Mouse (Mus musculus) liver, adult 2 months (tissue): ENCODE measurements at regions not wholly inside any gene's neighbourhood (a gene's known extent, or its start where the extent isn't known, plus 50 kb on each side); places are given as distances from the start of the nearest gene placed in this dataset.

ENCODE experiments used
- DNase-seq: peaks from one replicate; pipeline ENCODE4 v3.0.0-alpha.2; 2011; ENCODE audit warnings: low read depth, low spot score; ENCODE audit errors: extremely low read depth
- H3K27ac ChIP-seq: fragments of 200-500 bp; replicated peaks from 2 replicates; pipeline ENCODE4 v1.5.1; 2012; ENCODE audit warnings: low read depth, mild to moderate bottlenecking, control low read depth, inconsistent platforms, low read length; ENCODE audit not compliant: insufficient read depth
- H3K27me3 ChIP-seq: fragments of 200-500 bp; 2 replicates; pipeline ENCODE4 v1.6.1; 2012; ENCODE audit warnings: mild to moderate bottlenecking, moderate library complexity, low read length, inconsistent platforms; ENCODE audit not compliant: control insufficient read depth, insufficient read depth
- H3K36me3 ChIP-seq: fragments of 200-500 bp; 2 replicates; pipeline ENCODE4 v1.6.1; 2012; ENCODE audit warnings: low read length, inconsistent platforms; ENCODE audit not compliant: control insufficient read depth, insufficient read depth
- H3K4me1 ChIP-seq: fragments of 200-500 bp; 2 replicates; pipeline ENCODE4 v1.6.1; 2011; ENCODE audit warnings: low read length; ENCODE audit not compliant: control insufficient read depth, insufficient read depth
- H3K4me3 ChIP-seq: fragments of 200-500 bp; 2 replicates; pipeline ENCODE4 v1.5.1; 2011; ENCODE audit warnings: low read depth, mild to moderate bottlenecking, control low read depth, low read length, moderate library complexity; ENCODE audit not compliant: insufficient read depth
- H3K79me2 ChIP-seq: fragments of 200-500 bp; 2 replicates; pipeline ENCODE4 v1.6.1; 2012; ENCODE audit warnings: inconsistent platforms, mild to moderate bottlenecking, low read length, moderate library complexity; ENCODE audit not compliant: control insufficient read depth, insufficient read depth
- H3K9ac ChIP-seq: fragments of 200-500 bp; 2 replicates; pipeline ENCODE4 v1.6.1; 2012; ENCODE audit warnings: low read depth, mild to moderate bottlenecking, control low read depth, inconsistent platforms, low read length
- CTCF ChIP-seq: fragments of 200-500 bp; IDR thresholded peaks from 2 replicates; pipeline ENCODE4 v1.5.1; 2011; ENCODE audit warnings: low read depth, low read length, control low read depth
- POLR2A ChIP-seq: fragments of 200-500 bp; IDR thresholded peaks from 2 replicates; pipeline ENCODE4 v1.6.1; 2011; ENCODE audit warnings: low read length, control low read depth; ENCODE audit not compliant: insufficient read depth; ENCODE audit errors: extremely low read depth
- WGBS: fragments of 180-500 bp; shearing (Covaris S2); methylation state at CpG from one replicate; pipeline ENCODE4 v1.1.7; 2018; 5-methylcytosine and 5-hydroxymethylcytosine counted together

DNA sequence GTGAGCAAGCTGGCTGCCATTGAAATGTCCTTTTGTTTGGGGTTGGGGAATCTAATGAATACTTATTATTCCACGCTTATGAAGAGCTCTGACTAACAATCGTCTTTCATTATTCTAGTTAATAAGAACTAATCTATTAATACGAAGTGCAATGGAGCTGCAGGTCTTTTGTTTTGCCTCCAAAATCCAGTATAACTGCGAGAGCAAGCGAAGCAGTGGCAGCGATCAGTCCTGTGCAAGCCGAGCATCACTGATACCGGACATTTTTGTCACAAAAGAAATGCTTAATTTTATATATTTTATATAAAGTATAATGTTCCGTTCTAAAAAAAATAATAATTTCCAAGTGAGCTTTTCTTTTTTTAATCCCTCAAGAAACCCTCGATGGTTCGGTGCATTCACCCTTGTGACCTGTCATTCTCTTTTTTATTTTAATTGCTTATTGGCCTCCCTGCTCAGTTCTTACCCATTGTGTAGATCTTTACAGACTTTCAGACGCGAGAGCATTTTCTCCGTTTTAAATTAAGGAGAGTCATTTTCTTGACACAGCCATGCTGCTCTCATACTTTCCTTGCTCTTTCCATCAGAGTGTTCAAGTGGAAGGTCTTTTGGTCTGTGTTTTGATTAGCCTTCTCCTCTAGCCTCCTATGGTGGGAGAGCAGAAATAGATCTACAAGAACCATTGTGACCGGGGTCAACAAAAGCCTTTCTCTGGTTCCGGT is 477.8 kb downstream of the Tmtc2 start:
- no peaks in the 10 kb centered on the region for H3K27me3 ChIP-seq
- DNase-seq, result no peak
- WGBS, result 93% methylated on average over 16 of the region's 16 CpGs
- no peaks in the 10 kb centered on the region for H3K79me2 ChIP-seq
- H3K36me3 ChIP-seq, result no peaks in the 10 kb centered on the region
- no peak overlapping the region for H3K9ac ChIP-seq
- no peak overlapping the region for H3K27ac ChIP-seq
- no peaks in the 10 kb centered on the region for H3K4me1 ChIP-seq
- no peak overlapping the region for H3K4me3 ChIP-seq
- TF ChIP-seq CTCF, result no peak
- TF ChIP-seq POLR2A, result no peak

DNA sequence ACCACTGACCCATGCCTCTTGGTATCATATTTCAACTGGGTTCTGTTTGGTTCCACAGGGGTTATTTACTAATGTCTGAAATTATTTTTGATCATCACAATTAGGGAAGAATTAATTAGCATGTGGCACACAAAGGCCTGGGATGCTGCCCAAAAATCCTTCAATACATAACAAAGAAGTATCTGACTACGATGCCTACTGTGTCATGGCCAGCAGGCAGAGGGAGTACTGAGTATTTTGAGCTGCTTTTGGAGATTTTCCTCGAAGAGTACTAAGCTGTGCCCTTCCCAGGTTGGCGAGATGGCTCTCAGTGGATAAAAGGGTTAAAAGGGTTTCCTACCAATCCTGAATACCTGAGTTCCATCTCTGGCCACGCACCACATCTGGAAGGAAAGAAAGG is 478.5 kb downstream of the Tmtc2 start:
- Histone ChIP-seq H3K4me1 (no peaks in the 10 kb centered on the region), H3K27me3 (no peaks in the 10 kb centered on the region), H3K27ac (no peak overlapping the region), H3K4me3 (no peak overlapping the region), H3K9ac (no peak overlapping the region), H3K79me2 (no peaks in the 10 kb centered on the region), H3K36me3 (no peaks in the 10 kb centered on the region)
- WGBS, result 77% methylated on average over 4 of the region's 4 CpGs
- no peak for DNase-seq
- TF ChIP-seq POLR2A, result no peak
- TF ChIP-seq CTCF, result no peak

GRCm38 (mm10) chr10:105076892-105077291 is 497.4 kb downstream of the Tmtc2 start:
- Histone ChIP-seq H3K79me2 (no peaks in the 10 kb centered on the region), H3K9ac (no peak overlapping the region), H3K4me1 (no peaks in the 10 kb centered on the region), H3K4me3 (no peak overlapping the region), H3K27ac (no peak overlapping the region), H3K27me3 (no peaks in the 10 kb centered on the region), H3K36me3 (no peaks in the 10 kb centered on the region)
- 75% methylated on average over 2 of the region's 2 CpGs for WGBS
- no peak for TF ChIP-seq CTCF
- no peak for TF ChIP-seq POLR2A
- DNase-seq, result no peak

GRCm38 (mm10) chr10:105034711-105035386 is 539.4 kb downstream of the Tmtc2 start:
- no peak for DNase-seq
- no peak overlapping the region for H3K9ac ChIP-seq
- WGBS, result 63% methylated on average over 1 of the region's 1 CpGs
- no peaks in the 10 kb centered on the region for H3K79me2 ChIP-seq
- TF ChIP-seq CTCF (no peak), POLR2A (no peak)
- H3K27ac ChIP-seq, result no peak overlapping the region
- H3K4me3 ChIP-seq, result no peak overlapping the region
- H3K36me3 ChIP-seq, result no peaks in the 10 kb centered on the region
- H3K27me3 ChIP-seq, result no peaks in the 10 kb centered on the region
- no peaks in the 10 kb centered on the region for H3K4me1 ChIP-seq

- WGBS, result 85% methylated on average over 14 of the region's 14 CpGs
- H3K4me3 ChIP-seq, result no peak overlapping the region
- no peaks in the 10 kb centered on the region for H3K36me3 ChIP-seq
- no peak for DNase-seq
- H3K79me2 ChIP-seq, result no peaks in the 10 kb centered on the region
- H3K27me3 ChIP-seq, result no peaks in the 10 kb centered on the region
- no peaks in the 10 kb centered on the region for H3K4me1 ChIP-seq
- TF ChIP-seq CTCF, result no peak
- TF ChIP-seq POLR2A, result no peak
- no peak overlapping the region for H3K27ac ChIP-seq
- no peak overlapping the region for H3K9ac ChIP-seq
Observed at GRCm38 (mm10) chr10:105020471-105021120, 553.7 kb downstream of the Tmtc2 start.
